Mouse (Mus musculus) G1E (cell line): ENCODE results near the gene Fez1.

Experiments used
- CTCF ChIP-seq: IDR thresholded peaks from 2 replicates; pipeline ENCODE4 v1.5.1; 2012; ENCODE audit warnings: low read depth, low read length, inconsistent platforms, mixed read lengths
- GATA1 ChIP-seq: IDR thresholded peaks from 2 replicates; pipeline ENCODE4 v1.6.1; 2012; ENCODE audit warnings: borderline replicate concordance, low read length, inconsistent platforms, mixed read lengths

DNA sequence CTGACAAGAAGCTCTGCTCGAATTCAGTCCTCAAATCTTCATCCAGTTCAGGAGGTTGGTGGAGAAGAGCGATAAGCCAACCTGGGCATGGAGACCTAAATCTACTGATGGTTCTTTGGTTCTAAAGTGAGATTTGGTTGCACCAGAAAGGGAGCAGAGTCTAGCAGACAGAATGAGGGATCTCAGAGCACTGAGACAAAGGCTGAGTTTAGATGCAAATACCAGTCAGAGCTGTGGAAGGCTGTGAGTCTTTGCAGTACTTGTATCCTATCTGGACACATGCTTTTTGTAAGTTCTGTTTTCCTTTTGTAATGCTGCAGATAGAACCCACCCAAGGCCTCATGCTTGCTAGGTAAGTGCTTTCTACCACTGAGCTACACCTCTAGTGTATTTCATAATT lies 360 bp downstream of the Fez1 start:
- no peak for TF ChIP-seq CTCF
- no peak for TF ChIP-seq GATA1
